Mouse (Mus musculus) ES-Bruce4 (cell line): ENCODE results near the gene Clstn2.

Source experiments
- CTCF ChIP-seq: IDR thresholded peaks from one replicate; pipeline ENCODE4 v1.8.1; 2011; ENCODE audit warnings: low read depth, low read length
- EP300 ChIP-seq: IDR thresholded peaks from 2 replicates; pipeline ENCODE4 v1.6.1; 2011; ENCODE audit warnings: low read depth, low read length; ENCODE audit not compliant: insufficient read depth
- POLR2A ChIP-seq: IDR thresholded peaks from one replicate; pipeline ENCODE4 v1.8.1; 2011; ENCODE audit warnings: low read length; ENCODE audit not compliant: insufficient read depth

DNA sequence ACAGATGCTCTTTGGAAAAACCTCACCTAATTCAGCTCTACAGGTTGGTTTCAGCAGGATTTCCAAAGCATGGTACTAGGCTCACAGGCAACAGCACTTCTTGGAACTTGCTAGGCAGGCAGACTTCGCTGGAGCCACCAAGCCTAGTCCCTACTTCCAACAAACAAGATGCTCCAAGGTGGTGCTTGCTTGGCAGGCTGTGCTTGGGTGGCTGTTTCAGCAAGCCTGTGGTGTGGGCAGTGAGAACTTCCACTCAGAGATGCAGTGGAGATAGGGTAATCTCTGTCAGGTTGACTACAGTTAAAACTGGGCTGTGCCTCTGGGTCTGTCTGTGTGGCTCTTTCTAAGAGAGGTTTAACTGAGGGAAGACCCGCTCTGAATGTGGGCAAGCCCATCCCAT lies 541.4 kb downstream of the Clstn2 start:
- TF ChIP-seq POLR2A, result no peak
- no peak for TF ChIP-seq CTCF
- no peak for TF ChIP-seq EP300
